Mouse (Mus musculus) liver, postnatal 0 days (tissue): ENCODE data around the gene Klk1b8. TPM values are rescaled to one million over a fixed set of nuclear protein-coding genes. Genes with fewer than 3 reads are reported as not detected.

Source experiments
- ATAC-seq: fragments of 200-750 bp; cut with Nextera tagmentation; 2 replicates; pipeline ENCODE4 v1.8.0; 2017; ENCODE audit warnings: mild to moderate bottlenecking, moderate library complexity
- DNase-seq: peaks from one replicate; pipeline ENCODE4 v3.0.0-alpha.2; 2016
- H3K27ac ChIP-seq: fragments of 300-500 bp; sonication (generic); 2 replicates; pipeline ENCODE4 v1.5.1; 2014; ENCODE audit warnings: antibody characterized with exemption, moderate library complexity, mild to moderate bottlenecking, low read depth
- H3K27me3 ChIP-seq: fragments of 300-500 bp; sonication (generic); 2 replicates; pipeline ENCODE4 v1.6.1; 2014; ENCODE audit warnings: low read length, control low read depth, mixed read lengths; ENCODE audit not compliant: insufficient read depth
- H3K36me3 ChIP-seq: fragments of 300-500 bp; sonication (generic); replicated peaks from 2 replicates; pipeline ENCODE4 v1.6.1; 2014; ENCODE audit warnings: mild to moderate bottlenecking, control low read depth, low read length, moderate library complexity, mixed read lengths; ENCODE audit not compliant: insufficient read depth
- H3K4me1 ChIP-seq: fragments of 300-500 bp; sonication (generic); 2 replicates; pipeline ENCODE4 v1.6.1; 2014; ENCODE audit warnings: antibody characterized with exemption, mild to moderate bottlenecking, control low read depth; ENCODE audit not compliant: insufficient read depth
- H3K4me2 ChIP-seq: fragments of 300-500 bp; sonication (generic); 2 replicates; pipeline ENCODE4 v1.6.1; 2014; ENCODE audit warnings: low read depth, mild to moderate bottlenecking, low read length, moderate library complexity, mixed read lengths
- H3K4me3 ChIP-seq: fragments of 300-500 bp; sonication (generic); 2 replicates; pipeline ENCODE4 v1.5.1; 2014; ENCODE audit warnings: low read depth, low read length
- H3K9ac ChIP-seq: fragments of 300-500 bp; sonication (generic); replicated peaks from 2 replicates; pipeline ENCODE4 v1.6.1; 2014; ENCODE audit warnings: mild to moderate bottlenecking, moderate library complexity
- H3K9me3 ChIP-seq: fragments of 300-500 bp; sonication (generic); 2 replicates; pipeline ENCODE4 v1.6.1; 2016; ENCODE audit warnings: mild to moderate bottlenecking, control low read depth, low read length, mixed read lengths
- CTCF ChIP-seq: sonication (generic); IDR thresholded peaks from 2 replicates; pipeline ENCODE4 v1.5.1; 2016; ENCODE audit warnings: antibody characterized with exemption, low read depth
- EP300 ChIP-seq: IDR thresholded peaks from 2 replicates; pipeline ENCODE4 v1.6.1; 2016; ENCODE audit warnings: antibody characterized with exemption, low read depth, mild to moderate bottlenecking
- WGBS: fragments of 180-500 bp; shearing (Covaris S2); extraction: QIAGEN DNeasy Blood & Tissue Kit; methylation state at CpG from one replicate; pipeline ENCODE4 v1.1.7; 2014; ENCODE audit not compliant: insufficient replicate concordance; 5-methylcytosine and 5-hydroxymethylcytosine counted together
- polyA plus RNA-seq: library from polyadenylated mRNA; unstranded; fragments of >200 nt; fragmentation: Nextera tagmentation; extraction: Ambion mirVana; gene quantifications from 2 replicates; pipeline ENCODE4 v1.2.1, GENCODE M21; 2015

The Klk1b8 gene
- polyA plus RNA-seq: not detected in 2 replicates

DNA sequence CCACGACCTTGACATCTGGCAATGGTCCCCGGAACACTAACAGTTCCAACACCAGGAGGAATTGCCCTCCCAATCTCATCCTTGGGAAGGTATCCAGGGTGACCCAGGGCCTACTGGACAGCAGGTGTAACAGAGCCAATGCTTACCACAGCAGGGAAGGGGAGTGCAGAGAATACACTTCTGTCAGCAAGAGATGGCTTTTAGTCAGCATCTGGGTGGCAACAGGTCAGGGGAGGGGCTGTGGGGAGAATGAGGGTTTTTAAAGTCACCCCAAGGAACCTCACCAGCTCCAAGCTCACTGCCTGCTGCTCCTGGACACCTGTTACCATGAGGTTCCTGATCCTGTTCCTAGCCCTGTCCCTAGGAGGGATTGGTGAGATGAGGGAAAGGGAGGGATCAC, at the start of gene Klk1b8:
Klk1b8 (plus strand) TSS at position 301 of the 400 bp plus-strand sequence.
- Histone ChIP-seq H3K4me3 (no peak within 1 kb of the TSS), H3K9me3 (no peaks in the 10 kb centered on the region), H3K27ac (no peak within 1 kb of the TSS), H3K36me3 (no peaks in the 10 kb centered on the region), H3K9ac (no peak within 1 kb of the TSS), H3K4me2 (no peak within 1 kb of the TSS), H3K27me3 (no peaks in the 10 kb centered on the region), H3K4me1 (no peaks in the 10 kb centered on the region)
- no peak for DNase-seq
- TF ChIP-seq EP300 (no peak), CTCF (no peak)
- ATAC-seq: no peak
- WGBS: 64% methylated on average over 2 of the region's 2 CpGs

GRCm38 (mm10) chr7:43914821-43915220, 35.6 kb upstream of the Klk1b8 start:
- no peaks in the 10 kb centered on the region for H3K9me3 ChIP-seq
- H3K36me3 ChIP-seq: no peaks in the 10 kb centered on the region
- H3K4me3 ChIP-seq: no peak overlapping the region
- DNase-seq: no peak
- no peak for TF ChIP-seq EP300
- no peak for ATAC-seq
- no peak overlapping the region for H3K9ac ChIP-seq
- no peaks in the 10 kb centered on the region for H3K27me3 ChIP-seq
- H3K27ac ChIP-seq: no peak overlapping the region
- no peaks in the 10 kb centered on the region for H3K4me1 ChIP-seq
- WGBS: 56% methylated on average over 9 of the region's 9 CpGs
- H3K4me2 ChIP-seq: no peak overlapping the region

- TF ChIP-seq CTCF (no peak), EP300 (no peak)
- Histone ChIP-seq H3K36me3 (no peaks in the 10 kb centered on the region), H3K4me3 (no peak overlapping the region), H3K27ac (no peak overlapping the region), H3K9me3 (no peaks in the 10 kb centered on the region), H3K9ac (no peak overlapping the region), H3K4me1 (no peaks in the 10 kb centered on the region), H3K27me3 (no peaks in the 10 kb centered on the region), H3K4me2 (no peak overlapping the region)
- DNase-seq: no peak
- WGBS: 78% methylated on average over 13 of the region's 13 CpGs
- no peak for ATAC-seq
Measured at GRCm38 (mm10) chr7:43918426-43918825, 32.0 kb upstream of the Klk1b8 start.

DNA sequence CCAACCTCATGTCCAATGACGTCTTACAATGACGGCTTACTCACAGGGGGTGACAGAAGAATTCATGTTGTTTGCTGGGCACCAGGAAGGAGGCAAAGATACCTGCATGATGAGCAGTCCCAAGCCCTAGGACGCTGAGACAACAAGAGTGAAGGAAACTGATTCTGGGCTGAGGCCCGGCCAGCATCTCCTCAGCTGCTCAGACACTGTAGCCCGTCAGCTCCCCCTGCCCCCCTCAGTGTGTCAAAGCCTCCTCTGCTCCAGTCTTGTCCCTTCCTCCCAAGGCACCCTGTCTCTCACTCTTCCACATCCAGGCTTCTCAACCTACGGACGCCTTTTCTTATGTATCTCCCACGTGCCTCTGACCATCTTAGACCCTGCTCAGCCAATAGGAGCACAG, 31.6 kb upstream of the Klk1b8 start:
- H3K4me3 ChIP-seq: no peak overlapping the region
- no peak overlapping the region for H3K4me2 ChIP-seq
- H3K36me3 ChIP-seq: no peaks in the 10 kb centered on the region
- TF ChIP-seq CTCF (no peak), EP300 (no peak)
- H3K4me1 ChIP-seq: no peaks in the 10 kb centered on the region
- ATAC-seq (no peak), DNase-seq (no peak)
- no peaks in the 10 kb centered on the region for H3K27me3 ChIP-seq
- H3K9ac ChIP-seq: no peak overlapping the region
- WGBS: 66% methylated on average over 8 of the region's 8 CpGs
- no peaks in the 10 kb centered on the region for H3K9me3 ChIP-seq
- H3K27ac ChIP-seq: no peak overlapping the region

DNA sequence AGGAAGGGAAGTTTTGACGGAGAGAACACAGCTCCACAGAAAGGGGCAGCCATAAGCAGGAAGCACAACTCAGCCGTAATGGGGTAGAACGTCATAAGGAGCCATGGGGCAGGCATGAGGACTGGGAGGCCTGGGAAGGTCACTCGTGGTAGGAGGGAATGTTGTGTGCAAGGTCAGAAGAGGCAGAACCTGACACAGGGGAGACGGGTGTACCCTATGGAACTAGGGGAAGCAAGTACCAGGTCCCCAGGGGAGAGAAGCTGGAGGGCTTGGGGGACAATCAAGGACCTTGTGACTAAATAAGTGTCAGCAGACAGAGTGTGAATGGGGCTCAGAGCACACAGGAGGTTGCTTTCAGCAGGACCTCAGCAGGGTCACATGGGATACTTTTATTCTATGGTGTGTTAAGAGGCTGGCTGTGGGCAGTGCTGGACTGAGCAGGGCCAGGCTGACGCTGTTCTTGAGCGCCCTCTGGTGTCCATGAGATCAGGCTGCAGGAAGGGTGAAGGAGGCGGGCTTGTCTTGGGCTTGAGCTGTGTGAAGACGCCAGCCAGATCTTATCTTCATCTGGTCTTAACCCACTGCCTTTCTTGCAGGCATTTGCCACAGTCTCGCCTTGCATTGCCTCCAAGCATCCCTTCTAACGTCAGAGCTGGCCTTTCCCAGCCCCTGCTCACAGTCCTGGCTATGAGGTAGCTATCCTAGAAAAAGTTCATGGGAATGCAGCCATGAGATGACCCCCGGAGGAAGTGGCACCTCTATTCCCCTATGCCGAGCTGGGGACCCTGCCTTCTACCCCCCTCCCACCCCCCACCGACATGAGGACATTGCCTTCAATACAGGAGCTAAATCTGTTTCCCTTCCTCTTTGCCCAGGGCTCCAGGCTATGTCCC, 30.7 kb upstream of the Klk1b8 start:
- 26% methylated on average over 14 of the region's 14 CpGs for WGBS
- TF ChIP-seq EP300: no peak
- TF ChIP-seq CTCF: peak; percentile 80
- no peak overlapping the region for H3K27ac ChIP-seq
- no peaks in the 10 kb centered on the region for H3K36me3 ChIP-seq
- peak; percentile 59 for DNase-seq
- no peaks in the 10 kb centered on the region for H3K27me3 ChIP-seq
- H3K4me2 ChIP-seq: no peak overlapping the region
- no peak overlapping the region for H3K9ac ChIP-seq
- H3K4me3 ChIP-seq: no peak overlapping the region
- H3K9me3 ChIP-seq: no peaks in the 10 kb centered on the region
- no peaks in the 10 kb centered on the region for H3K4me1 ChIP-seq
- peak; percentile 63 for ATAC-seq

DNA sequence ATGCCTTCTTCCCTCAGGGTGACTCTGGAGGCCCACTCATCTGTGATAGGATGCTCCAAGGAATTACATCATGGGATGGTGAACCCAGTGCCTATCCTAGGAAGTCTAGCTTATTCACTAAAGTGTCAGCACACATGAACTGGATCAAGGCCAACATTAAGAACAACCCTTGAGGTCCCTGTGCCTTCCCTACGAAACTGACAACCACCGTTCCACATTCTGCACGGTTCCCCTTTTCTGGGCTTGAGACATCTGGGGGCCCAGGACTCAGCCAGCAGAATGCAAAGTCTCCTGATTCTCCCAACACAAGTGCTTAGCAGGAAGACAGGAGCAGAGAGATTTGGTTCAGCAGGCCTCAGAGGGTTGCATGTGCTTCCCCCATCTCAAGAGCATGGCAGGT, 29.9 kb upstream of the Klk1b8 start:
- ATAC-seq: peak; percentile 29; the same call in 1 of the 2 replicates
- no peak overlapping the region for H3K4me3 ChIP-seq
- H3K4me2 ChIP-seq: no peak overlapping the region
- WGBS: 49% methylated on average over 3 of the region's 3 CpGs
- no peak overlapping the region; the same call in 1 of the 2 replicates for H3K27ac ChIP-seq
- H3K27me3 ChIP-seq: no peaks in the 10 kb centered on the region
- H3K36me3 ChIP-seq: no peaks in the 10 kb centered on the region
- TF ChIP-seq CTCF: no peak
- no peak for TF ChIP-seq EP300
- no peak overlapping the region for H3K9ac ChIP-seq
- H3K9me3 ChIP-seq: no peaks in the 10 kb centered on the region
- no peaks in the 10 kb centered on the region for H3K4me1 ChIP-seq
- no peak for DNase-seq
